Mouse (Mus musculus) right cerebral cortex, postnatal 10 days (tissue): ENCODE measurements at regions not wholly inside any gene's neighbourhood (a gene's known extent, or its start where the extent isn't known, plus 50 kb on each side); places are given as distances from the start of the nearest gene placed in this dataset.
"Not testable (repeated sequence)": the region's sequence is repeated elsewhere in the genome, so short reads cannot be mapped to it uniquely, and the experiment has no call there.

Experiments used
- DNase-seq, 2 experiments: peaks; one replicate each; pipeline ENCODE4 v3.0.0; 2021; ENCODE audit warnings: low spot score in 2 of 2

DNA sequence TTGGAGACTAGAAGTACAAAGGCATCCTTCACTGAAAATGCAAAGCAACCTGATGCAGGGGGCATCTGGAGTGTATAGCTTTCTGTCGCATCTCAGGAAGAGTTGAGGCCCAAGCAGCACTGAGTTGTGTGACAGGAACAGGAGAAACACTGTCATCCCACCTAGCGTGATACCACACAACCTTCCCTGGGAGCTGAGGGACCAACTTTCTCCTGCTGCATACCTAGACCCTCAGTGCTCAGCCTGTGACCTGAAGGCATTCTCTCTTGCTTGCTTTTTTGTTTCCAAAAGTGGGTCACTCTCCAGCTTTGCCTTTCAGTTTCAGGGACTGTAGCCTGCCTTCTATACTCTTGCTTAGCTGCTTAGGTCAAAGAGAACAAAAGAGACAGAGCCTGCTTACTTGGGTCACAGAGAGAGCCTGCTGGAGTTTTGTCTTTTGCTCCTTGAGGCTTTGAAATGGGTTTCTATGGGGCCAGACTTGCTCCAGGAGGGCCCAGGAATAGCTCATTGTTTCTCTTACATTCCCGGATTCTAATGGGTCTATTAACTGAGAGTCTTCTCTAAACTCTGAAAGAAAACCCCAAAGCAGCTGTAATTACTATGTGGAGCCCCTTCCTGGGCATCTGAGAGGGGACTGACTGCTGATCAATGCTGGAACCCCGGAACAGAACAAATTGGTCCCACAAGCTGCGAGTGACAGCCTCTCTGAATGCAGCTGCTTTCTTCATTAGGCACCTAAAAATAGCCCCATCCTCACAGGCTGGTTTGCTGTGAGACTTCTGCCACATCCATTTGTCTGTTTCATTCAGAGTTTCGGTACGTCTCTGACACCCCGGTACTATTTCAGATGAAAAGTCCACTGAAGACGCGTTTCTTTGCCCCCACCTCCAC, 73.9 kb upstream of the Atxn1 start:
- peak; percentile 55 to 70 for DNase-seq

DNA sequence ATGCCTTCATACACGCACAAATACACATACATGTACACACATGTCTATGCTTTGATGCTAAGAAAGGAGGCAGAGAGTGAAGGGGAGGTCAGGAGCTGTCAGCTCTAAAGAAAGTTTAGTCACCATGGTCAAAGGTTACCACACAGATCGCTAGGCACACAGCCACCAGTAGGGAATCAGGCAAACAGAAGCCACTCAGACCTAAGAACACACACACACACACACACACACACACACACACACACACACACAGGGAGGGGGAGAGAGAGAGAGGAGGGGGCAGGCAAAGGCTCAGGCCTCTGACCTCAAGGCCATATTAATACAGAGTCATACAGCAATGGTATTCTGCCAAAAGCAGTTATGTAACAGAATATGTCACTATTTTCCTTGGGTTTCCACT, 67.5 kb upstream of the Atxn1 start:
- no peak for DNase-seq

DNA sequence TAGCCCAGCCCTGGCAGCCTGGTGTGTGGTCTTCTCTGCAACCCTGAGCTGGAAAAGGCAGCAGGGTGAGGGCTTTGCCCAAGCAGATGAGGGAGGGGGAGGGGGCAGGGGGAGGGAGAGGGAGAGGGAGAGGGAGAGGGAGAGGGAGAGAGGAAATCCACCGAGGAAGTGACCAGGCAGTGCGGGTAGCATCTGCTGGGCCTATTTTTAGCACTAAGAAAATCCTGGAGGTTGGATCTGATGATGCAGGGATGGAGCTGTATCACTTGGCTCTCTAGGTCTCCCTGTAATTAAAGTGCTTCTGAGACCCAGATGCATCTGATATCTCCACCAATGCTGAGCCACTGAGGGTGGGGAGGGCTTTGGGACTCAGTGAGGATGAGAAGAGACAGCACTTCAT, 61.2 kb upstream of the Atxn1 start:
- DNase-seq = no peak

DNA sequence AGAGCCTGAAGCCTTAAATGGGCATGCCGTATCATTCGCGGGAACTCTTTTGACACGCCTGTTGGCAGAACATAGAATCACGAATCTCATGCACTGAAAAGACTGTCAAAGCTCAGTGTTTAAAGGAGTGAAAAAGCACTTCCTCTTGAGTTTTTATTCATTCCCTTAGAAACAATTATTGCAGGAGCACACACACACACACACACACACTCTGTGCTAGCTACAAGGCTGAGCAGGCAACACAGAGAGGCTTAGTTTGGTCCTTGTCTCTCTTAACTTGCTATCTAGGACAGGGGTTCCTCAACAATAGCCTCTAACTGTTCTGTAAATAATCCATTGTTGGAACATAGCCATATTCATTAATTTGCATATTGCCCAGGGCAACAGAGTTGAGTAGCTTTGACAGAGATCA, 58.8 kb upstream of the Atxn1 start:
- no peak for DNase-seq

DNA sequence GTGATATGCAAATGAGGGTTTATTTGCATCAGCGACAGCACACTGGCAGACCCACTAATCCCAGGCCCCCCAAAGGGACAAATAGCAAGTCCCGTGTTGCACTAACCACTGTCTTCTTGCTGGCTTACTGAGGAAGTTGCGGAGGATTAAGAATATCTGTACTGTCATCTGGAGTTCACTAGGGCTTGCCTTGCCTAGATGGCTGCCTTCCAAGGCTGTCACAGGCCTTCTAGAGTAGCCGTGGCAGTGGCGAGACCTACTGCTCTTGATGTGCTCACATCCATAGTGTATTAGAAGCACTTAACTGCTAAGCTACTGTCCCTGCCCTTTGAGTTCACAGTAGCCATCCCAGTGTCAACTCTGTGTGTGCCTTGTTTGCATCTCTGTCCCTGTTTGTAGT, 58.4 kb upstream of the Atxn1 start:
- DNase-seq = no peak

DNA sequence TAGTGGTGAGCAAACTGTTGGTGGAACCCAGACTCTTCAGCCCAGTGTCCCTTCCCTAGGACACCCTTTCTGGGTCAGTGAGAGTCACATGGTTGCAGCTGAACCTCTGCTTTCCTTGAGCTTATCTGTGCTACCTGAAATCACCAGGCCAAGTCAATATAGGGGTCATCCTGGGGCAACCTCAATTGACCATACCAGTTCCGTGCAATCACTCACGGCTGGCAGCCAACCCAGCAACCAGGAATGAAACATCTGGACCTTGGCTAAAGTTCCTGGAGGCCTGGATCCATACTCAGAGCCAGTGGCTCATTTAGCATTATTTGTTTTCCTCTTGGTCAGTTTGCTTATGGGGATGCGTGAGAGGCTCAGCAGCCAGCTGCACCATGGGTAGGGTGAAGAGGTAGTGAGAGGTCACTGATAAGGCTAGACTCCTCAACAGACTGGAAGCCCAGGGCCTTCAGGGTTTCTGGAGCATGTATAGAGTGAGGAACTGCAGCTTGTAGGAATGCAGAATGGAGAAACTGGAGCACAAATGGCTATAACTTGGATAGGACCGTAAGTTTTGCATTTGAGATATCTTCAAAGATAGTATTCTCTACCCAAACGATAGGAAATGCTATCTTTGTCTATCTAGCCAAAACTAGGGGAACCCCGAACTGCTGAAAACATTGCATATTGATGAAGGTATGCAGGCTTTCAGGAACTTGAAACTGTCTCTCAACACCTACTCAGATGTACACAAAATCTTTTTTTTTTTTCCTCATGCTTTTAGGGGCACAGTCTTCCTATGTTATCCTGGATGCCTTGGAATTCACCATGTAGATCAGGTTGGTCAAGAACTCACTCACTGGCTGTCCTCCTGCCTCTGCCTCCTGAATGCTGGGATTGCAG, 56.4 kb upstream of the Atxn1 start:
- no peak for DNase-seq

DNA sequence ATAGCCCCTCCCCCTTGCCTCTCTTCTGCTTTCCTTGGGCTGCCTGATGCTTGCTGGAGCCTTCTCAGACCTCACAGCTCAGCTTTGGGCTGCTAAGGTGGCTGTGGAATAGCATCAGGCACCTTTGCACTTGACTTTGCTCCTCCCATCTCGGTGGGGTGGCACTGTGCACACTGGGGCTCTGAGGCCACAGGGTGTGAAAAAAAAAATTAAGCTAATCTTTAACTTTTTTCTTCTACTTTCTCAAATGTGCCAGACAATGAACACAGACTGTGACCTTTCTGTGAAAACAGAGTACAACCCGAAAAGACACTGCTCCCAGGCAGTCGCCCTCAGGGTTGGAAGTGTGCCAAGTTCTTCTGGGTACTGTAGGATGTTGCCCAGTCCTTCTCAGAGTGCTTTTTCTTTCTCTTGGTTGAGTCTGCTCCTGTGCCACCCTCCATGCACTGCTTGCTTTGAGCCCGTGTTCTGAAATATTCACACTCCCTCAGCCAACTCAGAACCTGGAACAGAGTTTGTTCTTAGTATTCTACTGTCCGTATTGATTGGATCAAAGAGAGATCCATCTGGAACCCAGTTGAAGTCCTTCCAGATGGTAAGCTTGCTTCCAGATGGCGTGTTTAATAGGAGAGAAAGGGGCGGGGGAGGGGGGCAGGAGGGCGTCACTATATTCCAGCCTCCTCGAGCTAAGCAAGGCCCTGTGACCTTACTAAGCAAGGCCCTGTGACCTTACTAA, 54.8 kb upstream of the Atxn1 start:
- peak in 1 of 2 experiments; percentile 58 for DNase-seq

DNA sequence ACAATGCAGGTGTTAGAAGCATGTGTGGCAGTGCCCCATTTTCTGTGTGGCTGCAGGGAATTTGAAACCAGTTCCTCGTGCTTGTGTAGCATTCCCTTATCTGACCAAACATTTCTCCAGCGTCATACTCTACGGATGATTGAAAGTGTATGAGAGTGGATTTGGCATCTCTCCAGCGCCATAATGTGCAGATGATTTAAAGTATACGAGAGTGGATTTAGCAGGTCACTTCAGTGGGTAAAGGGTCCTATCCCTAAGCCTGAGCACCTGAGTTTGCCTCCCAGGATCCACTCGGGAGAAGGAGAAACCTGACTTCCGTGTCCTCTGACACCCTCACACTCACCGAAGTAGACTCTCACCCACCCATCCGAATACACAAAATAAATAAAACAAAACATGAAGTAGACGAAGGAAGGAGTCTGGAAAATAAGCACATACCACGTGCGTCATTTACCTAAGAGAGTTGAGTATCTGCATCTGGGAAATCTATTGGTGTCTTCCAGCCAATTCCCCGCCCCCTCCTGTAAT, 54.2 kb upstream of the Atxn1 start:
- no peak for DNase-seq

DNA sequence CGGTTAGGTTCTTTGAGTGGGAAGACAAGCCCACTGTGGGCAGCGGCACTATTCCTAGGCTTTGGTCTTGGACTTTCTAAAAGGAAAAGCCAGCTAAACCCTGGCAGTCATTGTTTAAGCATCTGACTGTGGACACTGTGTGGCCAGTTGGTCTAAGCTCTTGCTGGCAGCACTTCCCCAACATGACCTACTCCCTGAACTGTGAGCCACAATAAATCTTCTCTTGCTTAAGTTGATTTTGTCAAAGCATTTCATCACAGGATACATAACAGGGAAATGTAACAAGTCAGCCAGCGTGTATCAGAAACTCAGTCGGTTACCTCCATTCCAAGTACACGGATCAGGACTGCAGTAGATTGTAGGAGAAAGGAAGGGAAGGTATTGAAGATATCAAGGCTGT, 52.9 kb upstream of the Atxn1 start:
- no peak for DNase-seq

DNA sequence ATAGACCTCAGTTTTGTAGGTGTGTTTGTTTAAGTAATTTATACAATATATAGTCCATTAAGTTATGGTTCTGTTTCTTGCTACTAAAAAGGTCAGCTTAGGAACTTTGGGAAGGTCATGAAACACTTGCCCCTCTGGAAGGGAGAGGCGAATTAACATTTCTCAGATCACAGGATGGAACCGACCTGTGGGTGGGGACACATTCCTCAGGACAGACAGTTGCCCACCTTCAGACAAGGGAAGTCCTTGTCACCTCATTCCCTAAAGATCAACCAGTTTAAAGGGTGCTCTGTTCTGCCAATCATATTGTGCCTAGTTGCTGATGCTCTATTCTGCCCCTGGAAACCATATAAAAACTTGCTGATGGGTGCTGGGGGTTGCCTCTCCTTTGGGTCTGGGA, 52.2 kb upstream of the Atxn1 start:
- not testable (repeated sequence) for DNase-seq

DNA sequence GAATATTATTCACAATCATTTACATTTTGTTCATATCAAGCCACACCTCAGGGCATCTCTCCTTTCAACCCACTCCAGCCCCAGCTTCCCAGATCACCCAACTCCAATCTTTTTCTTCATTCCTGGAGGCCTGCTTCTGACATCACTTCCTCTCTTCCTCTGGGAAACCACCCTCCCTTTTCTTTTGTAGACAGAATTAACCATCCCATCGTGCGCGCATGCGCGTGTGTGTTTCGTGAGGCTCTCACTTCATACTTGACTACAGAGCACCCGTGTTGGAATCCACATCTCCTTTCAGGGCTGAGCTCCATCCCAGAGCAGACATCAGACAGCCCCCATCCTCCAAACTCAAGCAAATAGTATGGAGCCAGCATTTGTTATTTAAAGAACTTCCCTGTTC, 50.4 kb upstream of the Atxn1 start:
- DNase-seq = no peak

DNA sequence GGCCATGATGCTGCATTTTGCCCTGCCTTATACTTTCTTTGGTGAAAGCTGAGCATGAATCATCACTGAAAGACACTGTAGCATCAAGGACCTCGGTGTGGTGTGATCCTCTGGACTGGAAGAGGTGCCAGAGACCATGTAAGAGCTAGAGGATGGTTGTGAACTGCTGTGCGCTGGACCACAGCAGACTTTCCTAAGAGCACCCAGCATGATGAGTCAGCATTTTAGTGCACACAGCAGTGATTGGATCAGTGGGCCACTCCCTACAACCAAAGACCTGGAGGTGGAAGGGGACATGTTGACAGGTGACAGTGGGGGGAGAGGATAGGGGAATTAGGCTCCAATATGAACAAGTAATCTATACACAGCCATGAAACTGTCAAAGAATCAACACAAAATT, 49.8 kb upstream of the Atxn1 start:
- no peak for DNase-seq
